Mouse (Mus musculus) urinary bladder, adult 18-20 months (tissue): ENCODE data around the gene Ntrk3.

Experiments
- DNase-seq, 2 experiments: peaks; one replicate each; pipeline ENCODE4 v3.0.0; 2022; ENCODE audit warnings: low spot score in 2 of 2, mixed read lengths in 2 of 2

Ntrk3 gene

DNA sequence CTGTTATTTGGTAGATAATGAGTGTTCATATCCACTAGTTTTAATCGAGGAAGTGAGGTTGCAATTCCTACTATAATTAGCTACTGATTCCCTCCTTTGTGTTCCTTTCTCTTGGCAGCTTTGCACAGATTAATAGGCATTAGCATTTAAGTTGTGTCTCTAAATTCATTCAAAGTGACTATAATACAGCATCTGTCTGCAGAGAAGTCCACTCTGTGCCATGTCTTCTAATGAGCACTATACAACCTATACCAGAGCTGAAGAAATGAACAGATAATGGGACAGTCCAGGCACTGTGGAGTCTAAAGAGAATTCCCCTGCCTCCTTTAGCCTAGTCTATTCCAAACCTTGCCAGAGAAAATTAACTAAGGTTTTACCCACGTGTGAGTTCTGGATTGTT lies 498.8 kb downstream of the Ntrk3 start:
- DNase-seq, result no peak

DNA sequence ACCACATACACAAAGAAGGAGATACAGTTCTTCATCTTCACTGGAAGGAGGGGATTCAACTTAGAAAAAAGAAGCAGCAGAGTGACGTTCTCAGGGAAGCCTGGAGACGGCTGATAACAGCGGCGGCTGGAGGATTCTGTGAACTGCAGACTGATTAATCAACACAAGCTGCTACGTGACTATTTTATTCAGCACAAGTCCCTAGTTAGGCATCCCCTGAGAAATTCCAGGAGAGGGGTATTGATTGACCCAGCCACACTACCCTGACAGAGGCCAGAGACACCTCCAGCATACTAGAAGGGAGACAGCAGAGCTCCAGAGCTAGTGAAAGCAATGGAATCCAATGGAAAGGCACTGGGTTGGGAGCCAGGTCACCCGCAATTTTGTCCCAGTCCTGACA lies 516.1 kb downstream of the Ntrk3 start:
- DNase-seq, result no peak

DNA sequence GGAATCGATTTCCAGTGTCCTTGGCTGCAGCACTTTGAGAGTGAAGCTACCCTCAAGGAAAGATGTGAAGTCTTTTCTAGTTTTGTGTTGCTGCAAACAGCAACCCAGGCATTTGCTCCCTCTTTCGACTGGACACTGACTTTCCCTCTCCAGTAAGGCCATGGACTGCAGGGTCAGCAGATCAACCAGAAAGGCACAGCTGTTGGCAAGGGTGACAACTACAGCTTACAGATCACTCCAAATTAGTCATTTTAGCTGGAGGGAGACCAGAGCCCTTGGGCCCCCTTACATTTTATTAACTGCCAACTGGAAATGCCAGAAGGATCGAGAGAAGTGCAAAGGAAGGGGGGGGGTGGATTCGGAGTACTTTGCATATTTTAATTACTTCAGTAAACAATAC lies 516.9 kb downstream of the Ntrk3 start:
- DNase-seq, result no peak

DNA sequence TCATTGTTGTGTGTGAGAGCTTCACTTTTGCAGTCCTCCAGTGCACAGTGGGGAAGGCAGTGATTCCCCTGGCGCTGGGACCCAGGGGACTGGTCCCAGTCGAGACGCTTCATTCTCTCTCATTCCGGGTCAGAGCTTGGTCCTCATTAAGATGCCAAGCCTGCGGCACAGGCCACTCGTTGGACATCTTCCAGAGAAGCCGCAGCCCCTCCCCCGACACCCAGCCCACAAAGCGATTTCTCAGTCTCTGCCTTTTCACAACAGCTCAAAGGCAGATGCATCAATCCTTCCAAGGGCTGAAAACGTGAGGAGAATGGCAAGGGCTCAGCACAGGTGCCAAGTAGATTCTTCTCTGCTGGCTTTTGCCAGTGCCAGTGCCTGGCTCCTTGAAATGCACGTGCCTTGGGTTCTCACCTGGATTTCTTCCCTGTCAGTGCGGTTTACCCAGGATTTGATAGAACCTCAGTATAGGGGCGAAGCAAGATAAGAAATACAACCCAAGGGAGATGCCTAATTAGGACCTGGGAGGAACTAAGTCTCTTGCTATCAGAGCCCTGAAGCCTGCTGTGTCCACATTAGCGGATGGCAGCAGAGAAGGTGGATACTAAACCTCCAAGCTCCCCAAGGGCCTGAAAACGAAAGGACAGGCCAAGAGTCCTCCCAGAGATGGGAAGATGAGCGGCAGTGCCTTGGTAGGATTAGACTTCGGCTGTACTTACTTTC lies 546.7 kb downstream of the Ntrk3 start:
- DNase-seq, result no peak

DNA sequence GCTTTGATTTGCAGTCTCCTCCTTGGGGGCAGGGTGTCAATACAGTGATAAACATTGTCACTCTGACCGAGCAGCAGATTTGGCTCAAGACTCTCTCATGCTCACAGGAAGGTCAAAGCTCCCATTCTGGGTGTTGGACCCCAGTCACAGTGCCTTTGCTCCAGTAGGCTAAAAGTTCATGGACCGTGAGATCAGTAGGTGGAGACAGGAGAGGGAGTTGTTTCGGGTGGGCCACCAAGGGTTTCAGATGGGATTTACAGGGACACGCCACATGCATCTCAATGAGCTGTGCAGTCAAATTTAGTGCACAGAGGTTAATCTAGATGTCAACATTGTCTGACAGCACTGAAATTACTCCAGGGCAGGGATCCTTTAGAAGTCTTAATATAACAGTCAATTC lies 552.2 kb downstream of the Ntrk3 start:
- DNase-seq, result no peak

DNA sequence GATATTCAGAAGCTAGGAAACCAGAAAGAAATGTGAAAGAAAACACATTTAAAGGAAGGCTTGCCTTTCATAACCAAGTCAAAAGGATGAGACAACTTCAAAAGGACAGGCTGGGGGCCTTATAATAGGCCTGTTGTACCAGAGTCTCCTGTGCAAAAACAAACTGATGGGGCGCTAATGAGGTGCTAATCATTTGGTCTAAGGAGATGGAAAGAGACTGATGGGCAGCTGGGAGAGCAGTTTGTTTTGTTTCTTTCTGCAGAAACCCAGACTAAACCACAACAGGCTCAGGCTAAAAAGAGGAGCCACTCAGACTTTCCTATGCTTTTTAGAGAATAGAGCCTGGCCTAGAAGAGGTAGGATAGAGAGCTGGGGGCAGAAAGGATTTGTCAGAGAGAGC lies 554.4 kb downstream of the Ntrk3 start:
- DNase-seq, result no peak

DNA sequence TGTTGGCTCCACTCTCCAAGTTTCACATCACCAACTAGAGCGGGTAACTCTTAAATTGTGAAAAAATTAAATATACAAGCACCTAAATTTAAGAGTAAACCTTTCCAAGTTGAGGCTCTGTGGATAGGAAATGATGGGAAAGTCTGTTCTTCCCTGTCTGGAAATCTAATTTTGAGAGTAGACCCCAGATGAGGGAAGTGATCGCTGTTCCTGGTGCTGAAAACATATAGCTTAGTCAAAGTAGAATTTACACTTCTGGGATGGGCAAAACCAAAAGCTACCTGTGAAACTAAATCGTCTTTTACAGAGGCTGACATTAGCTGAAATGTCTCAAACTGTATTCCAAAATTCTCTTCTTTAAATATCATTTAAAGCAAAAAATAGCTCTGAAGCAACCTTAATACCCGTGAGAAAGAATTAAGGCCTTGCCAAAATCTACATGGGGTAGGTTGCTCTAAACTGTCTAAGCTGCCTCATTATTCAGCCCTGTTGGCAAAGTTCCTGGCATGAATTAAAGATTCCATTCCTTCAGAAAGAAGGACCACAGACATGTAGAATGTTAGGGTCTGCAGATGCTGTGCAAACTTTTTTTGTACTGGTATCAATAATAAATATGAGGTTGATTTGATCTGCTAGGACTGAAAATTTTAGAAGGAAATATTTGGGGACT lies 557.7 kb downstream of the Ntrk3 start:
- no peak for DNase-seq

DNA sequence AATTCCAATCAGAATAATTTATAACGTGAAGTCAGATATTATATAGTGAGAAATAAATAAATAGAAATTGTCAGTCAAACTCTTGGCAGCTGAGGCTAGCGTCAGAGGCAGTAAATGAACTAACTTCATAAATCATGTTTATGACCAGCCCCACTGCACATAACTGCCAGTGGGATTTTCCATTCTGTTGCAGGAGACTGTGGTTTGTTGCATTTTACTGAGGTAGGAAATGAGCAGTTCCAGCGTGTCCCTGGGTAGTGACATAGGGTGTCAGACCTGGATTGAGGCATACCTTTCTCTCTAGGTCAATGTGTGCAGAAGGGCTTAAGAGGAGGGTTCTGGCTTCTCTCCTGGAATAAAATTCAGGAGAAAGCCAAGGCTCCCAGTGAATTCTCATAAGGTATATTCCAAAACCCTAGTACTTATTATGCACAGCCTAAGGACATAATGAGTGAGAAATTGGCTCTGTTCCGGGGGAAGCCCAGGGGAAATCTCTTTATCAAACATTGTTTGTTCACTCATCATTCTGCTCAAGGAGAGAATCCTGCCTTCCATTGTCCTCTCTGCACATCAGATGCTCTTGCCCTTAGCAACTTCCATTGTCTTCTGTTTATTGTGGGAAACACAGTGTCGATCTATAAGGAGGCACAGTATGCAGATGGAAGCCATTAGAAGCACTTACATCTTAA lies 565.4 kb downstream of the Ntrk3 start:
- DNase-seq, result no peak

DNA sequence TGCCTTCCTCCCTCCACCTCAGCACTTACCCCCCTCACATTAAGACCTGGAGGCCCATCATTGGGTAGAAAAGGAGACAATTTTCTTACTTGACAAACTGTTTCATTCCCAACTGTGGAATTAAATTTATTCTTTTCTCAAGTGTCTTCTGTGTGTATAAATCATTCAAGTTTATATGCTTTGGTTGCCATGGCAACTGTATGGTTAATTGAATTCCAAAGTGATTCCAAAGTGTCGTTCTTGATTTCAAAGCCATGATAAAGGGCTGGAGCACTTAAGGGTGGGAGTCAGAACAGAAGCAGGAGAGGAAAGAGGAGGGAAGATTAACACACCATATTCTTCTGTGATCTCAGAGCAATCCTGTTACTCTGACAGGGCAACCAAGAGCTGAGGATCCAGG lies 572.3 kb downstream of the Ntrk3 start:
- DNase-seq, result no peak

DNA sequence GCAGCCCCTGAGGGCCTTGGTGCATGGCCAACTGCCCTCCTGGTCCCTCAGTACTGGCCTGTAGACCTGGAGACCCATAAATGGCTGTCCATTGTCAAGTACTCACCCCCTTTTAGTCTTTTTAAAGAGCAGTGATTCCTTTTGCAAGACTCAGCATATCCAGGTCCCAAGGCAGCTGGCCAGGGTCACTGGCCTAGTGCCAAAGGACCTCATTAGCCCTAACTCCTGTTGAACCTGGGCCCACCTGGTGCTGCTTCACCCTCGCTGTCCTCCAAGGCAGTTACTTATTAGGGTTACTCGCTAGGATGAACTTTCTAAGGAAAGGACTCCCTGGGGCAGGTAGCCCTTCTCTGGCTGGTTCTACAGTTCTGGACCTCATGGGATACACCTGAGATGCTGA lies 579.9 kb downstream of the Ntrk3 start:
- DNase-seq, result no peak

DNA sequence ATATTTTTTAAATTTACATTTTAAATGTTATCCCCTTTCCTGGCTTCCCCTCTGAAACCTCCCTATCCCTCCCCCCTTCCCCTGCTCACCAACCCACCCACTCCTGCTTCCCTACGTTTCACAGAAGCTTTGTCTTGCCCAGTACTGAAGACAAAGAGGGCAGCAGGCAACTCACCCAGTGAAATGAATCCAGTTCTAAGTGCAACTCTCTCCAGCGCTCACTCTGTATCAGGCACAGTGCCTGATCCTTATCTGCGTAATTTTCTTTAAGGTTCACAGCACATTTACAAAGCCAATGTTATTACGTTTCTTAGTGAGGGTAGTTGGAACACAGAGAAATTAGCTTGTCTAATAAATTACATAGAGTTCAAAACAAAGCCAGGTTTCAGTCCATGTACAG lies 592.6 kb downstream of the Ntrk3 start:
- no peak for DNase-seq

DNA sequence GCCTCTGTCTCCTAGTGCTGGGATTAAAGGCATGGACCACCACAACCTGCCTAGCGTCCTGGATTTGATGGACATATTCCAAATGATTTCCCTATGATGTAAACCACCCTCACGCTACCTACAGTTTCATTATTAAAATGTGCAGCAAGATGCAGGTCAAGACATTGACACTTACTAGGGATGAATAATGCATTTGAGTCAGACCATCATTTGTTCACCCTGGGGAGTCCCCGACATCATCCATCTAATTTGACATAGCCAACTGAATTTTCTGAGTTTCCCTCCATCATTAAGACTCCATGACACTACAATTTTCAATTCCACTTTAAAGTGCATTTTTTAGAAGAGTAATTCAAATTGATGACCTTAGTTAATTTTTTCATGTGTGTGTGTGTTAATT lies 593.0 kb downstream of the Ntrk3 start:
- DNase-seq, result no peak

DNA sequence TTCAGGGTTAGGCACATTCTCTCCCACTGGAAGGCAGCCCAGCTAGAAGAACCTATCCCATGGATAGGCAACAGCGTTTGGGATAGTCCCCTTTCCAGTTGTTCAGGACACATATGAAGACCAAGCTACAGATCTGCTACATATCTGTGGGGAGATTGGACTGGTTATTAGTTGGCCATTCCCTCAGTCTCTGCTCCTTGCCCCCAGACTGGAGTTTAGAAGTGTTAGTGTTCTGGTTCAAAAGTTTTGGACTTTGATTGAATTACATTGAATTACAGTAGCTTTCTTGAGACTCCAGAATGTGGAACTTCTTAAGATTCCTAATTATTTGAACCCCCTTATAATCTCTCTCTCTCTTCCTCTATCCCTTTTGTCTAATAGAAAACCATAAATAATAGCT lies 607.8 kb downstream of the Ntrk3 start:
- DNase-seq, result no peak
